Mouse (Mus musculus): ENCODE data around the gene Tat.

DNA sequence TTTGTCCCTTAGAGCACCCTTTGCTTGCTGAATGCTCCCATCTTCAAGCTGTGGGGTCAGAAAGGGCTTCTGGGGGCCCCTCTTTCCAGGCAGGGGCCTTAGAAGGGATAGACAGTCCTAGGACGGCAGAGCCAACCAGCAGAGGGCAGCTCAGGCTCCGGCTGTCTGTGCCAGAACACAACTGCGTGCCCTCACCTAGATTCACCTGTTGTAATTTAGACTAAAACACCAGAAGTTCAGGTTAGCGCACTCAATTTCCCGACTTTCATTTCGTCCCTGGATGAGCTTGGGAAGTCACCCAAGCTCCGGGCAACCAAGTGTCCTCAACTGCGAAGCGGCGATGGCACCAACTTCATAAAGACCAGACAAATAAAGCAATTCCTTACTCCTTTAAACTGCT lies 21.4 kb upstream of the Tat start:
- TF ChIP-seq CTCF (IDR thresholded peaks at IDR 0.05; ENCODE audit: extremely low read depth, insufficient read depth, insufficient read length, insufficient replicate concordance) = no peak
- no peak for TF ChIP-seq POLR2A (IDR thresholded peaks at IDR 0.05; ENCODE audit: low read depth, low read length)

All from spleen, adult 2 months (tissue).